Comparison of ENCODE assay signal across 14 mouse cellular contexts in genomic region chr2:5160236-5160848, GRCm38 (mm10). TPM values are rescaled to one million over a fixed set of nuclear protein-coding genes. Genes with fewer than 3 reads are reported as not detected.
DNase-seq lines count a peak whose midpoint lies in the region; ATAC-seq lines count a peak whose summit lies in the region.
"Had no signal": no experiment of that assay in that cellular context is flagged by ENCODE, and none has a peak within 500 bp of the region (broad histone marks: within the 10 kb centered on the region; RNA-seq: fewer than 3 reads in every experiment).

No protein-coding gene starts in this region.

- H3K27me3 ChIP-seq in midbrain, embryonic 13.5 days, result no peaks in the 10 kb centered on the region
- no peaks in the 10 kb centered on the region for H3K27me3 ChIP-seq in midbrain, embryonic 11.5 days (ENCODE audit: control insufficient read depth, insufficient read depth, low read length)
- H3K27me3 ChIP-seq in heart, embryonic 10.5 days (ENCODE audit: insufficient read depth, poor library complexity, severe bottlenecking), result no peaks in the 10 kb centered on the region
- H3K27me3 ChIP-seq: Patski had no signal

- H3K4me2 ChIP-seq in midbrain, embryonic 13.5 days (replicated peaks), result no peak overlapping the region
- H3K4me2 ChIP-seq in midbrain, embryonic 11.5 days, result no peak overlapping the region

- peaks cover 6% of the 10 kb centered on the region; the same call in 1 of the 2 replicates for H3K4me1 ChIP-seq in midbrain, embryonic 13.5 days (replicated peaks)
- H3K4me1 ChIP-seq in midbrain, embryonic 11.5 days (ENCODE audit: control insufficient read depth, insufficient read depth, low read length), result 0 out of 2 replicates have a peak, but pooled peaks cover 2% of the 10 kb centered on the region
- peaks cover 21% of the 10 kb centered on the region for H3K4me1 ChIP-seq in heart, embryonic 10.5 days

- no peak overlapping the region for H3K27ac ChIP-seq in midbrain, embryonic 13.5 days
- no peak overlapping the region for H3K27ac ChIP-seq in midbrain, embryonic 11.5 days (ENCODE audit: low read depth, low read length)
- H3K27ac ChIP-seq in heart, embryonic 10.5 days, result no peak overlapping the region

- H3K36me3 ChIP-seq in midbrain, embryonic 13.5 days, result no peaks in the 10 kb centered on the region
- no peaks in the 10 kb centered on the region for H3K36me3 ChIP-seq in midbrain, embryonic 11.5 days (ENCODE audit: control insufficient read depth, insufficient read depth, low read length)
- H3K36me3 ChIP-seq in heart, embryonic 10.5 days, result no peaks in the 10 kb centered on the region

- H3K9ac ChIP-seq in midbrain, embryonic 13.5 days (replicated peaks), result no peak overlapping the region
- H3K9ac ChIP-seq in midbrain, embryonic 11.5 days (ENCODE audit: low read length), result no peak overlapping the region

- WGBS in midbrain, embryonic 13.5 days, result 76% methylated on average over 11 of the region's 11 CpGs
- WGBS in midbrain, embryonic 11.5 days, result 85% methylated on average over 11 of the region's 11 CpGs
- 82% methylated on average over 11 of the region's 11 CpGs for WGBS in heart, embryonic 10.5 days

- DNase-seq in embryo, embryonic 11 days, result peak; percentile 40
- no peak for DNase-seq in embryo, embryonic 10 days (ENCODE audit: low spot score)
- no peak for DNase-seq in midbrain, embryonic 11.5 days (ENCODE audit: low spot score, missing footprints)
- peak; percentile 41 for DNase-seq in mesoderm, embryonic 11.5 days (ENCODE audit: low read depth, low spot score)
- peak; percentile 33 for DNase-seq in retina, postnatal 1 day
- no peak for DNase-seq in layer of hippocampus, adult 9-10 months (ENCODE audit: low spot score)
- DNase-seq in heart, embryonic 10.5 days (ENCODE audit: low spot score), result no peak
- DNase-seq: cerebellum, adult 18-20 months; gastrocnemius, postnatal 25 days; lung, postnatal 14 days; right cerebral cortex, postnatal 14 days had no signal

- peak; percentile 59 for ATAC-seq in midbrain, embryonic 13.5 days
- ATAC-seq in midbrain, embryonic 11.5 days (ENCODE audit: low FRiP score), result no peak
- ATAC-seq: Patski had no signal

- H3K9me3 ChIP-seq in midbrain, embryonic 13.5 days, result no peaks in the 10 kb centered on the region
- no peaks in the 10 kb centered on the region for H3K9me3 ChIP-seq in midbrain, embryonic 11.5 days (ENCODE audit: control insufficient read depth, low read length)
- no peaks in the 10 kb centered on the region for H3K9me3 ChIP-seq in heart, embryonic 10.5 days

- H3K4me3 ChIP-seq in midbrain, embryonic 13.5 days (replicated peaks), result no peak overlapping the region
- H3K4me3 ChIP-seq in midbrain, embryonic 11.5 days (ENCODE audit: low read depth, low read length), result no peak overlapping the region
- H3K4me3 ChIP-seq in heart, embryonic 10.5 days, result no peak overlapping the region
- H3K4me3 ChIP-seq: erythroblast, embryonic 14.5 days had no signal

RNA-seq across cellular contexts. Expression of gene Ccdc3, which starts 22.8 kb away (rescaled TPM):
- 3.1 and 8.6 TPM in 2 replicates for polyA plus RNA-seq in midbrain, embryonic 13.5 days (2015; fragmentation: Nextera tagmentation; extraction: Ambion mirVana)
- 4.3 and 5.1 TPM in 2 replicates for polyA plus RNA-seq in midbrain, embryonic 11.5 days (2014; fragmentation: Nextera tagmentation; extraction: Ambion mirVana)
- polyA plus RNA-seq in heart, embryonic 10.5 days (2016; fragmentation: Nextera tagmentation; extraction: Ambion mirVana), result 3.4 and 5.3 TPM in 2 replicates

Comparison
In these comparisons a context has a peak if more than half of its experiments do, and no peak if none do; other contexts are left out.
1. DNase-seq: peak in embryo, embryonic 11 days (single experiment), mesoderm, embryonic 11.5 days (single experiment) and retina, postnatal 1 day (single experiment); none in embryo, embryonic 10 days (single experiment), midbrain, embryonic 11.5 days (single experiment), layer of hippocampus, adult 9-10 months (single experiment) and heart, embryonic 10.5 days (single experiment).